In the genomic region with DNA sequence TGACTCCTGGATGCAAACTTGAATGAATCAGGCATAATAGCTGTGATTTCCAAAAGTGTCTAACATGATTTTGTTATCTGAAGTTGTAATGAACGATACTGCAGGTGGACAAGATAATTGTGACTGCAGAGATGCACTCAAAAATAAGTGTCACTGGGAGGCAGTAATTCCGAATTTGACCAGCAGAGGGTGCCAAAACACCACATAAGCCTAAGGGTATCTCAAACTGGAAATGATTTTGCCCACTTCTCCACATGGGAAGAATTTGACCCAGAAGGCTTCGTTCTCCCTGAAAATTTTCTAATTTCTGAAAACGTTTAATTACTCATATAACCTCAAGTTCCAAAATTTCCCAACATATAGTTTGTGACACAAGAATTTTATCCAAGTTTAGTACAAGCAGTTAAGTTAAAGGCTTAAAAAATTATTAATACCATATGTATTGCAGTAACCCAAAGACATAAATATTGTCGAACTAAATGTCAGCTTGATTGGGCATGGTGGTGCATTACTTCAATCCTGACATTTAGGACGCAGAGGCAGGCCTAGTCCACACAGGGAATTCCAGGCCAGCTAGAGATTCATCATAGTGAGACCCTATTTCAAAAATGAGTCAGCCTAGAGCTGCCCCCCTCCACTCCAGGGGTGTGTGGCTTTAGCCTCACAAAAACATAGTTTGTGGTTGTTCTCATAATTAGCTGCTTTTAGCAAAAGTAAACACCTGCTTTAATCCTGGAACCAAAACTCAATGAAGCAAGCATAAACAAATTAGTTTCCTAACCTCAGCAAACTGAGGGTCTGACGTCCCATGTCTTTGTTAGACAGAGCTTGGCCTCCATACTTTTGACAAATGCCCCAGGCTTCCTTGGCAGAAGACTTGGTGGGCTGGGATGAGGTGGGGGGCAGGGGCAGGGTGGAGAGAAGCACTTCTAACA, we compare ENCODE assay signal across 8 mouse cellular contexts. TPM values are rescaled to one million over a fixed set of nuclear protein-coding genes. Genes with fewer than 3 reads are reported as not detected.
DNase-seq lines count a peak whose midpoint lies in the region; ATAC-seq lines count a peak whose summit lies in the region.

No protein-coding gene starts in this region.

- H3K27me3 ChIP-seq in intestine, embryonic 14.5 days (replicated peaks; ENCODE audit: control insufficient read depth, insufficient read depth, low read length) = no peaks in the 10 kb centered on the region
- H3K27me3 ChIP-seq in intestine, embryonic 16.5 days (replicated peaks; ENCODE audit: control insufficient read depth, insufficient read depth, low read length) = no peaks in the 10 kb centered on the region
- no peaks in the 10 kb centered on the region for H3K27me3 ChIP-seq in hindbrain, embryonic 11.5 days (ENCODE audit: control insufficient read depth, insufficient read depth, low read length)
- H3K27me3 ChIP-seq in limb, embryonic 10.5 days (ENCODE audit: low read depth, poor library complexity, severe bottlenecking) = peaks cover 7% of the 10 kb centered on the region; the same call in 1 of the 2 replicates
- no peaks in the 10 kb centered on the region for H3K27me3 ChIP-seq in neural tube, embryonic 14.5 days (ENCODE audit: control insufficient read depth, insufficient read depth, low read length)

- peaks cover 7% of the 10 kb centered on the region for H3K4me1 ChIP-seq in intestine, embryonic 14.5 days (replicated peaks; ENCODE audit: control insufficient read depth, insufficient read depth, low read length)
- 0 out of 2 replicates have a peak, but pooled peaks cover 3% of the 10 kb centered on the region for H3K4me1 ChIP-seq in intestine, embryonic 16.5 days (ENCODE audit: control insufficient read depth, insufficient read depth, low read length)
- H3K4me1 ChIP-seq in hindbrain, embryonic 11.5 days (replicated peaks; ENCODE audit: control insufficient read depth, insufficient read depth, low read length) = no peaks in the 10 kb centered on the region
- peaks cover 15% of the 10 kb centered on the region for H3K4me1 ChIP-seq in limb, embryonic 10.5 days
- no peaks in the 10 kb centered on the region for H3K4me1 ChIP-seq in neural tube, embryonic 14.5 days (ENCODE audit: control insufficient read depth, insufficient read depth, low read length)

- H3K36me3 ChIP-seq in intestine, embryonic 14.5 days (ENCODE audit: control insufficient read depth, insufficient read depth, low read length) = no peaks in the 10 kb centered on the region
- H3K36me3 ChIP-seq in intestine, embryonic 16.5 days (ENCODE audit: control insufficient read depth, insufficient read depth, low read length) = no peaks in the 10 kb centered on the region
- no peaks in the 10 kb centered on the region for H3K36me3 ChIP-seq in hindbrain, embryonic 11.5 days (ENCODE audit: control insufficient read depth, insufficient read depth, low read length)
- no peaks in the 10 kb centered on the region for H3K36me3 ChIP-seq in limb, embryonic 10.5 days
- H3K36me3 ChIP-seq in neural tube, embryonic 14.5 days (ENCODE audit: control insufficient read depth, insufficient read depth, low read length) = no peaks in the 10 kb centered on the region

- no peaks in the 10 kb centered on the region for H3K9me3 ChIP-seq in intestine, embryonic 14.5 days (ENCODE audit: control insufficient read depth, low read length)
- H3K9me3 ChIP-seq in intestine, embryonic 16.5 days (ENCODE audit: control insufficient read depth, low read length) = no peaks in the 10 kb centered on the region
- H3K9me3 ChIP-seq in hindbrain, embryonic 11.5 days (ENCODE audit: control insufficient read depth, low read length) = no peaks in the 10 kb centered on the region
- H3K9me3 ChIP-seq in limb, embryonic 10.5 days (replicated peaks) = no peaks in the 10 kb centered on the region
- H3K9me3 ChIP-seq in neural tube, embryonic 14.5 days (ENCODE audit: control insufficient read depth, low read length) = no peaks in the 10 kb centered on the region

- WGBS in intestine, embryonic 14.5 days = 28% methylated on average over 7 of the region's 7 CpGs
- WGBS in intestine, embryonic 16.5 days = 29% methylated on average over 7 of the region's 7 CpGs
- WGBS in hindbrain, embryonic 11.5 days = 35% methylated on average over 7 of the region's 7 CpGs
- WGBS in limb, embryonic 10.5 days = 32% methylated on average over 7 of the region's 7 CpGs
- WGBS in neural tube, embryonic 14.5 days = 28% methylated on average over 7 of the region's 7 CpGs

- H3K4me2 ChIP-seq in intestine, embryonic 14.5 days (ENCODE audit: low read length) = no peak overlapping the region
- H3K4me2 ChIP-seq in intestine, embryonic 16.5 days (ENCODE audit: low read depth, low read length) = no peak overlapping the region
- no peak overlapping the region for H3K4me2 ChIP-seq in hindbrain, embryonic 11.5 days (replicated peaks; ENCODE audit: low read depth, low read length)
- H3K4me2 ChIP-seq in neural tube, embryonic 14.5 days (ENCODE audit: low read depth, low read length) = no peak overlapping the region

- no peak overlapping the region for H3K27ac ChIP-seq in intestine, embryonic 14.5 days (ENCODE audit: low read depth)
- H3K27ac ChIP-seq in intestine, embryonic 16.5 days (ENCODE audit: low read length) = no peak overlapping the region
- no peak overlapping the region for H3K27ac ChIP-seq in hindbrain, embryonic 11.5 days (ENCODE audit: low read depth, low read length)
- no peak overlapping the region for H3K27ac ChIP-seq in limb, embryonic 10.5 days
- no peak overlapping the region for H3K27ac ChIP-seq in neural tube, embryonic 14.5 days (ENCODE audit: low read depth, low read length)

- H3K4me3 ChIP-seq in intestine, embryonic 14.5 days (ENCODE audit: low read depth, low read length) = no peak overlapping the region
- no peak overlapping the region for H3K4me3 ChIP-seq in intestine, embryonic 16.5 days (ENCODE audit: low read length)
- H3K4me3 ChIP-seq in hindbrain, embryonic 11.5 days (ENCODE audit: low read depth, low read length) = no peak overlapping the region
- no peak overlapping the region for H3K4me3 ChIP-seq in limb, embryonic 10.5 days
- no peak overlapping the region for H3K4me3 ChIP-seq in neural tube, embryonic 14.5 days (ENCODE audit: low read depth, low read length)

- peak; percentile 96 for DNase-seq in intestine, embryonic 14.5 days (ENCODE audit: low spot score)
- DNase-seq in MEL-GATA-1-ER (ENCODE audit: extremely low read depth, low read depth) = peak; percentile 24
- peak; percentile 90 for DNase-seq in hindbrain, embryonic 11.5 days (ENCODE audit: low spot score)
- DNase-seq in limb, embryonic 10.5 days (ENCODE audit: low spot score) = peak; percentile 81
- peak; percentile 45 for DNase-seq in thymus, postnatal 25 days

- no peak overlapping the region for H3K9ac ChIP-seq in intestine, embryonic 14.5 days (ENCODE audit: low read length)
- no peak overlapping the region for H3K9ac ChIP-seq in intestine, embryonic 16.5 days (ENCODE audit: low read depth, low read length)
- no peak overlapping the region for H3K9ac ChIP-seq in hindbrain, embryonic 11.5 days (ENCODE audit: low read depth, low read length)
- H3K9ac ChIP-seq in neural tube, embryonic 14.5 days (replicated peaks; ENCODE audit: low read depth, low read length) = no peak overlapping the region

- no peak for ATAC-seq in intestine, embryonic 14.5 days (replicated peaks; ENCODE audit: low FRiP score, low TSS enrichment, low read depth)
- ATAC-seq in intestine, embryonic 16.5 days = no peak
- ATAC-seq in common myeloid progenitor, adult 5-6 weeks (replicated peaks; ENCODE audit: low read depth, poor library complexity, severe bottlenecking) = peak; percentile 77; the same call in 1 of the 2 replicates
- no peak for ATAC-seq in hindbrain, embryonic 11.5 days (ENCODE audit: low FRiP score)
- ATAC-seq in neural tube, embryonic 14.5 days (ENCODE audit: low read depth) = 0 out of 2 replicates have a peak, but pooled peaks have one; percentile 35

RNA-seq across cellular contexts. Expression of a gene that starts 10.1 kb away (rescaled TPM):
- 10.7 and 13.6 TPM in 2 replicates for polyA plus RNA-seq in intestine, embryonic 14.5 days (2014; fragmentation: Nextera tagmentation; extraction: Ambion mirVana)
- 22.6 and 25.6 TPM in 2 replicates for polyA plus RNA-seq in intestine, embryonic 16.5 days (2015; fragmentation: Nextera tagmentation; extraction: Ambion mirVana)
- not detected in 2 replicates for total RNA-seq in common myeloid progenitor, adult 5-6 weeks (2017)
- polyA plus RNA-seq in hindbrain, embryonic 11.5 days (2014; fragmentation: Nextera tagmentation; extraction: Ambion mirVana) = 3.5 and 4.7 TPM in 2 replicates
- polyA plus RNA-seq in limb, embryonic 10.5 days (2016; fragmentation: Nextera tagmentation; extraction: Ambion mirVana) = 1.9 and 2.5 TPM in 2 replicates
- polyA plus RNA-seq in neural tube, embryonic 14.5 days (2014; fragmentation: Nextera tagmentation; extraction: Ambion mirVana) = 6.1 and 8.7 TPM in 2 replicates

Comparison
In these comparisons a context has a peak if more than half of its experiments do, and no peak if none do; other contexts are left out.
1. ATAC-seq: peak in common myeloid progenitor, adult 5-6 weeks (single experiment) and neural tube, embryonic 14.5 days (single experiment); none in intestine, embryonic 14.5 days (single experiment), intestine, embryonic 16.5 days (single experiment) and hindbrain, embryonic 11.5 days (single experiment).
2. DNase-seq: peak in every context shown above with its lines; median percentile 96 in intestine, embryonic 14.5 days; 90 in hindbrain, embryonic 11.5 days; 81 in limb, embryonic 10.5 days; 45 in thymus, postnatal 25 days; 24 in MEL-GATA-1-ER.